Mouse (Mus musculus) testis, postnatal 14 days (tissue): ENCODE results near the gene Fcgrt.

Experiments used
- DNase-seq: peaks from one replicate; pipeline ENCODE4 v3.0.0; 2021; ENCODE audit warnings: low spot score

Fcgrt gene

DNA sequence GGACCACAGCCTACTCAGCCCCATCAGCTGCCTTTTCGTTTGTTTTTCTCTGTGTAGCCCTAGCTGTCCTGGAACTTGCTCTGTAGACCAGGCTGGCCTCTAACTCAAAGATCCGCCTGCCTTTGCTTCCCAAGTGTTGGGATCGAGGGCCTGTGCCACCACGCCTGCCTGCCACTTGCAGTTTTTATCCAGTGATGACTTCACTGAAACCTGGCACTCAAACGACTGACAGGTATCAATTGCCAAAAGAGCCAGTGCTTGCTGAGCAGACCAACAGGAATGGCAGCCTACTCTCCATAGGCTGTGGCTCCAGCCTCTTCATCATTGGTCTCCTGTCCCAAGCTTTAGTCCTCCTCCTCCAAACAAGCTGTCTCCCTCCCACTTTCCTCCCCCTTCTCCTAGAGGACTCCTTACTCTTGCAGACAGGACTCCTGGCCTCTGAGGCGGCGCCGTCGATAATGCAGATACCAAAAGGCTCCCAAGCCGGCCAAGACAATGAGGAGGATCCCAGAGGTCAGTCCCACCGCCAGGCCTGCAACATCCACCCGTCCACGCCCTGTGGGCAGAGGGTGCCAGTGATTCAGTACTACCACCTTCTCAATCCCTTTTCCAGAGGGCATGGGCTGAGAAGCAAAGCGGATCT lies 47.2 kb downstream of the Fcgrt start:
- DNase-seq, result peak; percentile 78

DNA sequence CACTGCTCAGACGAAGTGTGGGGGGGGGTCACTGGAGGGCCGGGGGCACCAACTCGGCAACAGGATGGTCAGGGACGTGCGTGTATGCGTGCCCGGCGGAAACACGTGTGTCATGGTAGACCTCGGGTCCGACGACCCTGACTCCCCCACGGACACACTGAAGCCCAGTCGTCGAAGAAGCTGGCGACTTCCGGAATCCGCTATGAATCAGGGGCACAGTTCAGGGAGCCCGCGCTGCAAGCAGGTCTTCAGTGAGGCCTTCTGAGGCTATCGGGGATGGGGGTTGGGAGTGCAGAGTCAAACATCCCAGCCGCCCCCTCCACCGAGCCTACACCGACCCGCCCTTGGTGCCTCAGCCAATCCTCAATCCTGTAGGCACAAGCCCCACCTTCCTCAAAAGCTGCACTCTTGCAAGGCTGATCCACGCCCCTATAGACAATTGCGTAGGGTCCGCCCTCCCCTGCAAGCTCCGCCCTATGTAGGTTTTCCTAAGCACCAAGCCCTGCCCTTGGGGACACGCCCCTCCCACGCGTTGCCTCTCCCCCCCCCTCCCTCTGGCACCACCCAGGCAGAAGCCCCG lies 49.6 kb downstream of the Fcgrt start:
- peak; percentile 97 for DNase-seq

DNA sequence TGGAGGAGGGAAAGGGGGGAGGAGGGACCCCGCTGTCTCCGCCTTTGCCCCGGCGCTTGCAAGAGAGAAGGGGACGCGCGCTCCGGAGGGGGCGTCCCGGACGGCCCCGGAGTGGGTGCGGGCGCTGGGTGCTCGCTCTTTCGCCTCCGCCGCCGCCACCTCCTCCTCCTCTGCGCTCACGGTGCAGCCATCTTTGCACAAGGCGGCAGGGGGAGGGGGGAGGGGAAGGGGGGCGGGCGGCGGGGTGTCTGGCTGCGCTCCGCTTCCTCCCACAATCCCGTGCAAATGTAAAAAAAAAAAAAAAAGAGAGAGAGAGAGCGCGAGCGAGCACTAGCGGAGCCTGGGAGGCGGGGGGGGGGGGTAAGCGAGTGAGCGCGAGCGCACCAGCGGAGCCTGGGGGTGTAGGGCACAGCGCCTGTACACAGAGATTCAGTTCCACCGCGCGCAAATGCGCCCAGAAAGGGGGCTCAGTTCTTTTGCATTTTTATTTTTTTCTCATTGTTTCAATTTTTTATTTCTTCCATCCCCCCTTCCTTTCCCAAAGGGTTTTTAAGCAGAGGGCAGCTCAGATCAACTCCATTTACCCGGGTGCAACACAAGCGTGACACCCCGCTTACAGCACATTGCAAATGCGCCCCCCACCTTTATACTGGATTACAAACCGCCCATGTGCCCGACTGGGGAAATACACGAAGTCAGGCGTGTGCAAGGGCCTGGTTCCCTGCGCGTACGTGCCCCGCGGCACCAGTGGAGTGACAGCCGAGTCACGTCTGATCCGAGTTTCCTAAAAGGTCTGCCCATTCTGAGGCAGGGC lies 50.3 kb downstream of the Fcgrt start:
- peak; percentile 79 for DNase-seq

DNA sequence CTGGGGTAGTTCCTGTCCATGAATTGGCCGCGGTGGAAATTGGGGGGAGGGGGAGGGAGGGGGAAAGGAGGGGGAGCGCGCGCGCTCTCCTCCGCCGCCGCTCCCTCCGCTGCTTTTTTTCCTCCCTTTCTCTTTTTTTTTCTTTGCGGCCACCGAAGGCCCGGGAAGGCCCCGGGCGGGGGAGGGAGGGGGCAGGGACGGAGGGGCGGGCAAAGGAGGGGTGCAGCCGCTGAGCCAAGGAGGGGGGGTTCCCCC lies 50.9 kb downstream of the Fcgrt start, which contains the start of gene Prr12:
TSS of gene Prr12 (minus strand) at position 20 of the 255 bp plus-strand sequence.
- no peak for DNase-seq

DNA sequence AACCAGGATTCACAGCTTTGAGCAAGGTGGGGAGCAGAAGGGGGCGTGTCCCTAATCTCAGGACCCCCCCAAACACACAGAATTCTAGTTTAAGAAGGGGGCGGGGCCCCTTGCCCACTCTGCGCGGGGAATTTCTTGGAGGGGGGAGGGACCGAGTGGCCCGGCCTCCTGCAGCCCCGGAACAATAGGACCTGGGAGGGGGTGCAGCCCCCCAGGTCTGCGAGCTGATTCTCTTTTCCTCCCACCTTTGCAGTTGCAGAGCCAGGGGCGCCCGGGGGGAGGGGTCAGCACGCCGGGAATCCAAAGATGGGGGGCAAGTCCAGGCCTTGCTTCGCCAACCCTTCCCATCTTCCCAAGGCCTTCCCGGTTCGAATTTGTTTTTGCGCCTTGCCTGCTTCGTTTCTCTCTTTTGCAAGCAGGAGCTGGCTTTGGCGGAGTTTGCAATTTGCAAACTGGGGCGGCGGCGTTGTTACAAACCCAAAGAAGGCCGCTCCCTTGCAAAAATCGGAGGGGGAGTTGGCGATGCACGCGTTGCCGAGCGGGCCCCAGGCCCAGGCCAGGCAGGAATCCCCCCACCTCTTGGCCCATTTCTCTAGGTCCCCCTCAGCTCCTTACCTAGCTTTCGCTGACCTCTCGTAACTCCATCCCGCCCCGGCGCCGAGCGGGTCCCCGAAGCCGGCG lies 51.3 kb downstream of the Fcgrt start:
- DNase-seq, result peak; percentile 59

DNA sequence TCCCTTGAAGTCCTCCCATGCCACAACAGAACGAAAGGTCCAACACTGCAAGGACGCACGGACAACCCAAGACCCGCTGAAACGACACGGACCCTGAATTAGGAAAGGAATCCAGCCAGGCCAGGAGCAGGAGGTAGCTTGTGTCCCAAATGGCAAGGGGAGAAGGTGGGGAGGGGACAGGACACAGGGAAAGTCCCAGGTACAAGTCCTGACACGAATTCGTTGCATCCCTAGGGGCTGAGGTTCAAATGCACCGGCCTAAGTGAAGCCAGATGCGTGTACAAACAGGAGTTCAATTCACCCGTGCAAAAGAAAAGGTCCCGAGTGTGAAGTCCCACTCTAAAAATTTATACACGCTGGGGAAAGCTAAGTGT lies 52.1 kb downstream of the Fcgrt start:
- DNase-seq, result no peak

DNA sequence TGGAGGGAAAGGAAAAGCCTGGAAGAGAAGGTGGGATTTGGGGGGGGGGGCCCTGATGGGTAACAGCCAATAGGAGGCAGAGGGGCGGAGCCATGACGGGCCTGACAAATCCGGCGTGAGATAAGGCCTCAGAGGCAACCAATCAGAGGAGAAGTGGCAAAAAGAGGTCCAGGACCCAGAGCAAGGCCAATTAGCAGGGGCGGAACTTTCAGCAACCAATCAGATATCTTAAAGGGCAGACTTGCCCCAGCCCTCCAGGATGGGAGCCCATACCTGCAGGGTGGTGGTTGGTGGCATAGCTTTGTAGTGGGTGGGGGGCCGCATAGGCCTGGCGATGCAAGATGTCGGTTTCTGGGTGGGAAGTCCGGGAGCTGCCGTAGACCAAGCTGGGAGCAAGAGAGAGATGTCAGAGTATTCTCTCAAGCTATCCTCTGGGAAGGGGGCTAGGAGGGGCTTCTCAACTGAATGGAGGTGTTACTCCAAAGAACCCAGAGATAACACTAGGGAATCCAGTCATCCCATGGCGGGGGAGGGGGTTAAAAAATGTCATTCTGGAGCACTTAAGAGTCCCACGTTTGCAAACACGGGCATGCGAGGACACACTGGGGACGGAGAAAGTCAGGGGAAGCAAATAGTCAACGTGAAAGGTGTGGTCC lies 52.6 kb downstream of the Fcgrt start:
- peak; percentile 84 for DNase-seq

DNA sequence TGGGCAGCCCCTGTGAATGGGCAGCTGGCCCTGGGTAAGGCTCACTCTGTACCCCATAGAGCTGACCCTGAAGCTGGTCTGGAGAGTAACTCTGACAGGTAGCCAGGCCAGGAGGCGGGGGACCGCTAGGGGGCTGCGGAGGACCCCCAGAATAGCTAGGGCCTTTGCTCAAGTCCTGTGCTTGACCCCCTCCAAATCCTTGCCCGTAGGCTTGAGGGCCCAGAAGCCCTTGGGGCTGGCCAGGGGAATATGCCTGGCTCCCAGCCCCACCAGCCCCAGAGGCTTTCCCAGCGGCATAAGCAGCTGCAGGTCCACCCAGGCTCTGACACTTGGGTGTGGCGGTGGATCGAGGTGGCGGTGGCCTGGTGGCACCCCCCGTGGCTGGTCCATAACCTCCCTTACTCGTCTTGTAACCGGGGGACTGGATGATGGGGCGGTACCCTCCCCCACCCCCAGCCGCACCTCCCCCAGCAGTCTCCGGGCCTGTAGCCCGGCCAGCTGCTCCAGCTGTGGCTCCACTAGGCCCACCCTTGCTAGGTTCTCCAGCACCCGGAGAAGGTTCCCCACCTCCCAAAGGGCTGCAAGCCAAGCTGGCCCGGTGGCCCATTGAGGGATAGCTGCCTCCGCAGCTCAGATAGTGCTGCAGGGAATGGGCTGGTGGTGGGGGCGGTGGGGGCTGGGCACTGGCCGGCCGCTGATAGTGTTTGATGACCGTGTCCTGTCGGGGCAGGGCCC lies 54.6 kb downstream of the Fcgrt start:
- DNase-seq, result no peak

DNA sequence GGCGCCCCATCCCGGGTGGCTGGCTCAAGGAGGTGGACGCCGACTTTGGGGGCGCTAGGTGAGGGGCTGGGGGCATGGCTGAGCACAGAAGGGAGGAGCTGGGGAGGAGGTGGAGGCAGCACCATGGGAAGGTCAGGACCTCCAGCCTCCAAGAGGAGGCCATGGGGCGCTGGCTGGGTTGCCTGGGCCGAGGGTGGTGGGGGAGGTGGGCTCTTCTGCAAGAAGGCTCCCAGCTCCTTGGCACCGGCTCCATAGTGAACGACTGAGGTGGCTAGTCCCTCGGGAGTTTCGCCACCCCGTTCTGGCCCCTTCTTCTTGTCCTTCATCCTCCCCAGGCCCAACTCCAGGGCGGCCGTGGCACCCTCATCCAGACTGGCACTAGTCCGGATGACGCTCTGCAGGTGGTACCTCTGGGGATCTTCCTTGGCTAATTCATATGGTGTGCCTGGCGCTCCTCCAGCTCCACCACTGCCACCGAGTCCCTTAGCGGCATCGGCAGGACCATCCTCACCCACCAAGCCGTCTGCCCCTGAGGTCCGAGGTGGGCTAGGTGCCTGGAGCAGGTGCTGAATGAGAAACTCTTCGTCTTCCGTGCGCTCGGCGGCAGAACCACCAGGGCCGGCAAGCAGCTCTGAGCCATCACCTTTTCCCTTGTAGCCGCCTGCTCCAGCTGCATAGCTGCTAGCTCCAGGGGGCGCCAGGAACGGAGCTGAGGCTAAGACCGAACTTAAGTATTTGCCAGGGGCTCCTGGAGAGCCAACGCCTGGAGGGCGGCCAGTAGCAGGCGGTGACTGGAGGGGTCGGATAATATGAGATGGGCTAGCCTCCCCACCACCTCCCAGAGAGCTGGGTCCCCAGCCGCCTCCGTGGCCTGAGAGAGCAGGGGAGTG lies 55.4 kb downstream of the Fcgrt start:
- DNase-seq, result no peak

DNA sequence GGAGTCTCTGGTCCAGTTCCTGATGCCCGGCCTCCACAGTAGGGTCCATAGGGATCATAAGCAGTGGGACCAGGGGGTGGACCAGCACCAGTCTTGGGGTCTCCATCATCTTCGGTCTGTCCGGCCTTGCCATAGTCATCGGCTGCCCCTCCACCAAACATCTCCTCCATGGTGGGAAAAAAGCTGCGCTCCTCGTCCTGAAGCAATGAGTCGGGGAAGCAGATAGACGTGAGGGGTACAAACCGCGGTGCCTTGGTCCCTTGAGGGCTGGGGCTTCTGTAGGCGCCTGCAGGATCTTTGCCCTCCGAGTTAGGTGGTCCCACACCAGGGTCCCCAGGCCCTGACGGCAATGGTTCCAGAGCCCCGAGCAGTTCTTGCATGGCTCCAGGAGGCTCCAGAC lies 56.2 kb downstream of the Fcgrt start:
- no peak for DNase-seq

DNA sequence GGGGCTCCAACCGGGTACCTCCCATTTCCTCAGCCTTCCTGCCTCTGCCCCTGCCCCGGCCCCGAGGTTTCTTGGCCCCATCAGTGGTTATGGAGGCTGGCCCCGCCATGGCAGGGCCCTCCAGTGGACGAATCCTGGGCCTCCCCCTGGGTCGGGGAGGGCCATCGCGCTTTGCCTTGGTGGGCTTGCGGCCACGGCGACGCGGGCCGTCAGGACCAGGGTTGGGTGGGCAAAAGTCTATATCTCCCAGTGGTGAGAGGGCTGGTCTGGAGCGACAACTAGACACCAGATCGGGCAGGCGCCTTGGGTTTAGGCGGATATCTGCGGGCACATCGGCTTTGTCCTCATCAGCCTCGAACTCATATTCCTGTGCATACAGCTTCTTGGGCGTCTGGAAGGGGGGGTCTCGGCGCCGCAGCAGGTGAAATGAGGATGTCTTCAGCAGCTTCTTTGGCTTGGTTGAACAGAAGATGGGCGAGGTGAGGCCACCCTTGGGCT lies 56.7 kb downstream of the Fcgrt start:
- DNase-seq, result no peak

DNA sequence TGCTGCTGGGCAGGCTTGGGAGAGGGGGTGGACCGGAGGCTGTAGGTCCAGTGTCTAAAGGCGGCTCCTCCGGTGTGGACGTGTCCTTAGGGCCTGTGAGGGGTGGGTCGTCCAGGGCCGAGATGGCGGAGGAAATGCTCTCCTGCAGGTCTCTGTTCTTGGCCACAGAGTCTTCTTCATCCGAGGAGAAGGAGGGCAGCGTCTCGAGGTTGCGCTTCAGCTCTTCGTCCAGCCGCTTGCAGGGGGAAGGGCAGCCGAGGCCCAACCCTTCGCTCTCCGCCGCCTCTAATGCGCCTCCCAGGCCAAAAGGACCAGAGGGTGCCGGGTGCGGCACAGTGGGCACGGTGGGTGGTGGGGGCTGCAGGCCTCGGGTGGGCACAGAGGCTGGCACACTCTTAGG lies 57.9 kb downstream of the Fcgrt start:
- no peak for DNase-seq

DNA sequence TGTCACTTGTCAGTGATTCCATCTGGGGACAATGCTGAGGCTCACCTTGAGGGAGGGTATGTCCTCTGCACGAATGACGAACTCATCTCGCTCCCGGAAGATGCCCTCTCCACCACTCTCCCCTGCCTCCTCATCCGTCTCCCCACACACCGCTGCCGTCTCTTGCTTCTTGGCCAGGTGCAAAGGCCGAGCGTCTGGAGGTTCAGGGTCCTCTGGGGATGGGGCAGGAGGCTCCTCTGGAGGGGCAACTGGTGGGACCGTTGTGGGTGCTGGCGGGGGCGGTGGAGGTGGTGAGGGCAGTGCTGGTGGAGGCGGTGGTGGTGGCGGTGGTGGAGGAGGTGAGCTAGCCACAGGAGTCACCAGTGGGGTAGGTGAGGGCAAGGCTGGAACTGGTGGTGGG lies 60.3 kb downstream of the Fcgrt start:
- DNase-seq, result no peak
